Mouse (Mus musculus): ENCODE data around the gene Lrrc46.
A peak's percentile ranks its signal among the peaks of the same experiment; 100 is the strongest.

DNA sequence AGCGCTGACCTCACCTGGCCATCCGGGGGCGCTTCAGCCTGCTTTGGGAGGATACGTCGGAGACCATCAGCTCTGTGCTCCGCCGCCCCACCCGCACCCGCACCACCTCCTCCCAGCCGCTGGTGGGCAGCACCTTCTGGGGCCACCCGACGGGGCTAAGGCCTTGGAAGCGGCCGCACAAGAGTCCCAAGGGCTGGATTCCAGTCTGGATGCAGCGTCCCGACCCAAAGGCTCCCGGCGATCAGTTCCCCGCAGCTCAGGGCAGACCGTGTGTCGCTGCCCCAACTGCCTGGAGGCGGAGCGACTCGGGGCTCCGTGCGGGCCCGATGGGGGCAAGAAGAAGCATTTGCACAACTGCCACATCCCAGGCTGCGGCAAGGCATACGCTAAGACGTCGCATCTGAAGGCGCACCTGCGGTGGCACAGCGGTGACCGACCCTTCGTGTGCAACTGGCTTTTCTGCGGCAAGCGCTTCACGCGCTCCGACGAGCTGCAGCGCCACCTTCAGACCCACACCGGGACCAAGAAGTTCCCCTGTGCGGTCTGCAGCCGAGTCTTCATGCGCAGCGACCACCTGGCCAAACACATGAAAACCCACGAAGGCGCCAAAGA lies 19.2 kb downstream of the Lrrc46 start:
- TF ChIP-seq CTCF (IDR thresholded peaks at IDR 0.05; ENCODE audit: extremely low read depth, insufficient read depth, low read length) (peak; percentile 61), POLR2A (IDR thresholded peaks at IDR 0.05; ENCODE audit: extremely low read depth, insufficient read depth, low read length) (no peak)
